Mouse (Mus musculus) layer of hippocampus, adult 2 months (tissue): Measurements from ENCODE around the gene Itga8. TPM values are rescaled to one million over a fixed set of nuclear protein-coding genes. Genes with fewer than 3 reads are reported as not detected.

ENCODE experiments used
- DNase-seq, 2 experiments: peaks; one replicate each; pipeline ENCODE4 v3.0.0; 2022; ENCODE audit warnings: low spot score in 2 of 2
- H3K27ac ChIP-seq: fragments of 200-600 bp; 2 replicates; pipeline ENCODE4 v1.8.1; 2022
- H3K4me3 ChIP-seq: fragments of 200-600 bp; 2 replicates; pipeline ENCODE4 v1.8.1; 2022; ENCODE audit warnings: mild to moderate bottlenecking
- CTCF ChIP-seq: fragments of 200-600 bp; conservative IDR thresholded peaks from 2 replicates; pipeline ENCODE4 v1.8.1; 2022; ENCODE audit warnings: antibody characterized with exemption, mild to moderate bottlenecking, moderate library complexity
- total RNA-seq, 2 experiments: library from RNA; stranded (reverse); gene quantifications; 2 replicates each; pipeline ENCODE4 v1.2.3; 2021

Itga8 gene
- total RNA-seq, 2 experiments from 2014 or later, result 24.4 to 28.5 TPM

- no peak for DNase-seq
- Histone ChIP-seq H3K27ac (peak overlapping the region; percentile 57), H3K4me3 (no peak overlapping the region)
- no peak for TF ChIP-seq CTCF
Measured at GRCm38 (mm10) chr2:12317343-12317742, 15.6 kb upstream of the Itga8 start.

- H3K27ac ChIP-seq, result no peak overlapping the region
- no peak for DNase-seq
- TF ChIP-seq CTCF, result no peak; the same call in 1 of the 2 replicates
- no peak overlapping the region for H3K4me3 ChIP-seq
Measured at GRCm38 (mm10) chr2:12316361-12316760, 14.6 kb upstream of the Itga8 start.

- DNase-seq, result no peak
- H3K4me3 ChIP-seq, result no peak overlapping the region
- TF ChIP-seq CTCF, result 0 out of 2 replicates have a peak, but pooled peaks have one; percentile 4
- H3K27ac ChIP-seq, result no peak overlapping the region
Measured at GRCm38 (mm10) chr2:12314028-12314427, 12.3 kb upstream of the Itga8 start.

DNA sequence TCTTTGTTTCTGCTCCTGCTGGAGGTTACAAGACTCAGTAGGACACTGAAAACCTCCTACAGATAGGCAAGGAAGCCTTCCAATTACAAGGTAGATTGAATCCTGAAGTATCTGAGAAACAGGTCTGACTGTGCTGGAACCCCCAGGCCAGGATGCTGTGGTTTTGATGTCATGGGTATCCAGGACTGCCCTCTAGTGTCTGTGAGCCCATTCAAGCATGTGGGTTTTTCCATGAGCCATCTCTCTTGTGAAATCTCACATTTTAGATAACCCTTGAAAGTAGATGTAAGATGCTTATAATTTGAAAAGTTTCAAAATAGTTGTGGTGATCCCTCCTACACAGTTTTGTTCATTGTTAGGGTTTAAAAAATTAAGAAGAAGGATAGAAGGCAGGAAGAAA lies 6.7 kb upstream of the Itga8 start:
- DNase-seq, result no peak
- Histone ChIP-seq H3K4me3 (no peak overlapping the region), H3K27ac (no peak overlapping the region)
- TF ChIP-seq CTCF, result peak; percentile 67

DNA sequence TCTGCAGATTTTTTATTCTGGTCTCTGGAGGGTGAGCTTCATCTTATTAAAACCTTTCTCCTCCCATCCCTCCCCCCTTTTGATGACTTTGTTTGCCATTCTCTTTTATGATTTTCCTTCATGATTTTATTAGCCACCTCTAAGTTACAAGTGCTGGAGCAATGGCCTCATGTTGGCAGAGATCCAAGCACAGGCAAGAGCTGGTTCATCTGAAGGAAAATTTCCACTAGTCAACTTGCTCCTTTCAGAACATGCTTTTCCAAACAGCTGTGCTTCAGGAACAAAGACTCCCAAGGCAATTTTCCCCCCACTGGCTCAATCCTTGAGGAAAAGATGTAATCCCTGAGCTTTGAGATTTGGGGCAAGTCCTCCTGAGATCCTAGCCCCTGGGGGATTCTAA lies 5.6 kb upstream of the Itga8 start:
- H3K4me3 ChIP-seq, result no peak overlapping the region
- DNase-seq, result no peak
- TF ChIP-seq CTCF, result no peak
- no peak overlapping the region for H3K27ac ChIP-seq

GRCm38 (mm10) chr2:12305064-12305650 lies 3.4 kb upstream of the Itga8 start:
- DNase-seq, result no peak
- Histone ChIP-seq H3K4me3 (no peak overlapping the region), H3K27ac (no peak overlapping the region)
- no peak for TF ChIP-seq CTCF

GRCm38 (mm10) chr2:12300449-12301228 lies 1.1 kb downstream of the Itga8 start:
- peak overlapping the region; percentile 94 for H3K27ac ChIP-seq
- DNase-seq, result no peak
- peak overlapping the region; percentile 90 for H3K4me3 ChIP-seq
- no peak for TF ChIP-seq CTCF

GRCm38 (mm10) chr2:12297287-12297686 lies 4.4 kb downstream of the Itga8 start:
- peak; percentile 71 for TF ChIP-seq CTCF
- H3K4me3 ChIP-seq, result no peak overlapping the region
- peak overlapping the region; percentile 92 for H3K27ac ChIP-seq
- DNase-seq, result no peak

DNA sequence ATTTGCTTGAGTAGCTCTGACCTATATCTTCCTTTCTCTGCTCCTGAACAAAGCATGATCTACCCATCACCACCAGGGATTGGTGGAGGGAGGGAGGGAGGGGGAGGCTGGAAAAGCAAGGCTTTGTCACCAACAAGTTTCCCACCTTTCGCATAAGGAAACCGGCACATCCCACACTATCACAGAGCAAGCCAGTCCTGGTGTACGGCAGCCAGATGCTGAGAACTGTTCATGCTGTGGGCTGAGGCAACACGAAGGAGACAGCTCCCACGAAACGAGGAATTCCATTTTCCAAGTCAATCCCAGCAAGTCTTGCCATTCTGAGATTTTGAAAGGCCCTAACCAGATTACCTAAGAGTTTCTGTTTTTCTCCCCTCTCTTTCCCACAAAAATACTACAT lies 6.6 kb downstream of the Itga8 start:
- TF ChIP-seq CTCF, result no peak
- DNase-seq, result no peak
- no peak overlapping the region for H3K4me3 ChIP-seq
- H3K27ac ChIP-seq, result peak overlapping the region; percentile 92

DNA sequence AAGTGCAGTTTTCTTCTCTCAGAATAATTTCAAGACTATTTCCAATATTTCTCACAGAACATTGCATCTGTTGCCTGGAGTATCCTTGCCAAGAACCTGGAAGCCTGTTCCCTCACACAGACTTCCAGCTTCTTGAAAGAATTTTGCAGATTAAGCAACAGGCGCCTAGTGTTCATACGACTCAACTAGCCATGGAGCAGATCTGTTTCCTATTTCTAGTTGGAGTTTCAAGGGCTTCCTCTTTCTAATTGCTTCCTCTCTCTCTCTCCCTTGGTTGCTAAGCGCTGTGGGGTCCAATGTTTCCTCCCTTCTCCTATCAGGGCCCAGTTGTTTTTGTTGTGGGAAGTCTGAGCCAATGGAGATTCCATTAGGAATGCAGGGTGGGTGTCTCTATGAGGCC lies 7.7 kb downstream of the Itga8 start:
- H3K4me3 ChIP-seq, result no peak overlapping the region
- TF ChIP-seq CTCF, result no peak
- peak in 1 of 2 experiments; percentile 73 for DNase-seq
- peak overlapping the region; percentile 92 for H3K27ac ChIP-seq

GRCm38 (mm10) chr2:12293458-12293857 lies 8.3 kb downstream of the Itga8 start:
- peak overlapping the region; percentile 92 for H3K27ac ChIP-seq
- no peak overlapping the region for H3K4me3 ChIP-seq
- DNase-seq, result no peak
- no peak for TF ChIP-seq CTCF

- peak; percentile 84 to 87 for DNase-seq
- Histone ChIP-seq H3K27ac (peak overlapping the region; percentile 92), H3K4me3 (no peak overlapping the region)
- no peak for TF ChIP-seq CTCF
Measured at GRCm38 (mm10) chr2:12292023-12292820, 9.5 kb downstream of the Itga8 start.

- Histone ChIP-seq H3K27ac (peak overlapping the region; percentile 92), H3K4me3 (no peak overlapping the region)
- no peak for DNase-seq
- no peak for TF ChIP-seq CTCF
Measured at GRCm38 (mm10) chr2:12290235-12290634, 11.5 kb downstream of the Itga8 start.
